Mouse (Mus musculus) c-Kit-positive CD71-positive TER-119-negative erythroid progenitor cells, embryonic 14.5 days (primary cell): ENCODE measurements at regions not wholly inside any gene's neighbourhood (a gene's known extent, or its start where the extent isn't known, plus 50 kb on each side); places are given as distances from the start of the nearest gene placed in this dataset.

ENCODE experiments used
- DNase-seq: peaks from one replicate; pipeline ENCODE4 v3.0.0-alpha.2; 2013; ENCODE audit warnings: low read depth

GRCm38 (mm10) chr10:111419375-111420194 is 53.4 kb upstream of the Nap1l1 start:
- no peak for DNase-seq

GRCm38 (mm10) chr10:111420195-111420838 is 52.7 kb upstream of the Nap1l1 start:
- no peak for DNase-seq

- no peak for DNase-seq
Observed at GRCm38 (mm10) chr10:111422057-111422456, 51.0 kb upstream of the Nap1l1 start.

DNA sequence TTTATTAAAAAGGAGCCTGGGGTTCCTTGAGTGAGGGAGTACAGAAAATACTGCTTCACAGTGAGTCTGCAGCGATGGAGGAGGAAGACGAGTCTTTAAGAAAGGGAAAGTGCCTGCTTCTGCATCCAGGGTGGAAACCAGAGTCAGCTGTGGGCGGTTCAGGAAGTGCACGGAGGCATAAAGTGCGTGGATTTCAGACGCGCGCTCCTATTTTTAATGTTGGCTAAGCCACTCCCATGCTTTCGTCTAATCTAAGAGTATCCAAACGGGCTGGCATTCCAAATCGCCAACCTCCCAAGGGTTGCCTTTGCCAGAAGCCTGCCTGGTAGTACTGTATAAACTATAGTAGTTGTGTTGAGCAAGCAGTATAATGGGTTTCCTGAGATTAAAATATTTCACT is 50.4 kb upstream of the Nap1l1 start:
- DNase-seq, result no peak
